Mouse (Mus musculus) heart, postnatal 14 days (tissue): ENCODE data around the gene Top2a. TPM values are rescaled to one million over a fixed set of nuclear protein-coding genes. Genes with fewer than 3 reads are reported as not detected.

ENCODE experiments used
- DNase-seq, 2 experiments: peaks; one replicate each; pipeline ENCODE4 v3.0.0; 2021 to 2022
- intact Hi-C: fragments of 180-260 bp; cut with DNase I; formaldehyde crosslinking; loops from one replicate; pipeline ENCODE4 v1.15.1; 2025
- total RNA-seq, 2 experiments: library from RNA; stranded (reverse); gene quantifications; 2 replicates each; pipeline ENCODE4 v1.2.3; 2021

Top2a gene
- total RNA-seq, 2 experiments from 2014 or later: 16.0 to 34.1 TPM

- DNase-seq: no peak
- intact Hi-C loops: no loop called here
Measured at GRCm38 (mm10) chr11:98953835-98954320, 70.1 kb downstream of the Top2a start.

DNA sequence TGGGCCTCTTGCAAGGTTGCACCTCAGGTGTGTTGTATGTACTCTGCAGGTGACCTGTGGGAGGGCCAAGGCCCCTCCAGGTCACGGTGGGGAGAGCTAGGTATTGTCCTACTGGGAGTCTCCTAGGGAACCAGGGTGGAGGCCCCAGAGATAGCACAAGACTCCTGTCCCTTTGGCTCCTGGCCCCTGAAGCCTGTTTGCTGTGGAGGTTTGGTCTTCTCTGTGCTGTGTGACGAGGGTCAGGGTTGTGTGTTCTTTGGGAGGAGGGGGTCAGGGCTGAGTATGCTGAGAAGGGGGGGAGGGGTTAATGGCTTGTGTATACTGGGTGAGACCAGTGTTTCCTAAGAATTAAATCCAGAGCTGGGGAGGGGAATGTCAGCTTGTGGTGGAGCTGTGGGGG is 70.6 kb downstream of the Top2a start:
- intact Hi-C loops: no loop called here
- peak in 1 of 2 experiments; percentile 8 for DNase-seq

DNA sequence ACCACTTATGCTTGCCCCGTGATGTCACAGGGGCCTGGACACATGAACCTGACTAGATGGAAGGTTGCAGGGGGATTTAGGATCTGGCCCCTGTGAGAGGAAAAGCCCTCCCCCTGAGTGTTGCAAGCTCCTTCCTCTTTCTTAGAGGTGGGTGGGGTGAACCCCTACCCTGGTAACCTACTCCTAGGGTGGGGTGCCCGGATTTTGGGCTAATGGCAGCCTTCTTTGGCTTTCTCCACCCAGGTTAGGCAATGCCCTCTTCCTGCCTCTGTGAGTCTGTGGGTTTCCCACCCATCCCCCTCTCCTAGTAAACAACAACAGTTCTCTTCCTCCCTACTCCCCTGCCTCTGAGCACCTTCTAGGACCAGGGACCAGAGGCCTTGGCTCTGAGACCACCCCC is 71.3 kb downstream of the Top2a start:
- peak; percentile 5 to 13 for DNase-seq
- intact Hi-C loops: no loop called here

GRCm38 (mm10) chr11:98952111-98952510 is 71.9 kb downstream of the Top2a start:
- intact Hi-C loops: no loop called here

DNA sequence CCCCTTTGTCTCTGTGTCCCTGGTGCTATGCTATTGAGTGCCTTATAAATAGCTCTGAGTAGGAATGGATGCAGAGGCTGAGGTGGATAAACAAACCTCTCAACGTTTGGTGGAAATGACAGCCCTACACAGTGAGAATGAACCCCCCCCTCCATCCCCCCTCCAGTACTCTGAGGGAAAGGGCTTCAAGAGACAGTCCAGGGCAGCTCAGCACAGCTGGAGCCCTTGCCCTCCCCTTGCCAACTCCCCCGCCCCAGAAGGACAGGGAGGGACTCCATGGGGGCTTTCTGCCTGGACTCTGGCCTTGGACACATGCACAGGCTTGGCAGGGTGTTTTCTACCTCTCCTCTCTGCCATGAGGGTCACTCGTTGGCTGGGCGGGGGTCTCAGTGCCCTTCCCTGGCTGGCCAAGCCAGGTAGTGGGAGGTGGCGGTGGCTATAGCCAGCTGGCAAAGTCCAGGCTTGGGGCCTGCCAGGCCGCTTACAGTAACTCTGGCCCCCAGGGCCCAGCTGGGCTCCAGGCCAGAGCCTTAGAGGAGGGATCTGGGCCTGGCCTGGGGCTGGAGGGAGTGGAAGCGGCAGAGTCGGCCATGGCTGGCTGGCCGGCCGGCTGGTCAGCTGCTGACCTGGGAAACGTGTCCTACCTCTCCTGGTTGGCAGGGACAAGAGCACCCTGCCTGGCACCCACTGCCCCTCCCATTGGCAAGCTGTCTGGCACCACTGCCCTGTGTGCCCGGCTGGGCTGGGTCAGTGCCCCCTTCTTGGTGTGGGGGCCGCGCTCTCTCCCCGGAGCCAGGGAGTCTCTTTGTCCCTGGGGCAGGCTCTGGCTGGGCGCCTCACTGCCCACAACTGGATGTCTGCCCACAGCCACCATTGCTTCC is 72.7 kb downstream of the Top2a start:
- intact Hi-C loops: no loop called here
- DNase-seq: peak; percentile 96 to 97

More at GRCm38 (mm10) chr11:98952111-98952510, 71.9 kb downstream of the Top2a start:
- DNase-seq: no peak

DNA sequence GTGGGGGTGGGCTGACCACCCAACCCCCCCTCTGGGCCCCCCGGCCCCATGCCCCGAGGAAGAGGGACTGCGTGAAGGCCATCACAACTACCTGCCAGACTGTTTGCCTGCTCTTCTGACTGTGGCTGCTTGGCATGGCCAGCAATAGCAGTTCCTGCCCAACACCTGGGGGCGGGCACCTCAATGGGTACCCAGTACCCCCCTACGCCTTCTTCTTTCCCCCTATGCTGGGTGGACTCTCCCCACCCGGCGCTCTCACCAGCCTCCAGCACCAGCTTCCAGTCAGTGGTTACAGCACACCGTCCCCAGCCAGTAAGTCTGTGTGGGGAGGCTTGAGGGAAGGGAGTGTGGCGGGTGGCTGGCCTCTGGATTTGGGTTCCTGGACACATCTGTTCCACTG is 73.5 kb downstream of the Top2a start:
- no peak for DNase-seq
- intact Hi-C loops: no loop called here

- intact Hi-C loops: no loop called here
- peak; percentile 63 to 78 for DNase-seq
Measured at GRCm38 (mm10) chr11:98949958-98950460, 74.0 kb downstream of the Top2a start.

- intact Hi-C loops: no loop called here
- no peak for DNase-seq
Measured at GRCm38 (mm10) chr11:98949242-98949957, 74.6 kb downstream of the Top2a start.

DNA sequence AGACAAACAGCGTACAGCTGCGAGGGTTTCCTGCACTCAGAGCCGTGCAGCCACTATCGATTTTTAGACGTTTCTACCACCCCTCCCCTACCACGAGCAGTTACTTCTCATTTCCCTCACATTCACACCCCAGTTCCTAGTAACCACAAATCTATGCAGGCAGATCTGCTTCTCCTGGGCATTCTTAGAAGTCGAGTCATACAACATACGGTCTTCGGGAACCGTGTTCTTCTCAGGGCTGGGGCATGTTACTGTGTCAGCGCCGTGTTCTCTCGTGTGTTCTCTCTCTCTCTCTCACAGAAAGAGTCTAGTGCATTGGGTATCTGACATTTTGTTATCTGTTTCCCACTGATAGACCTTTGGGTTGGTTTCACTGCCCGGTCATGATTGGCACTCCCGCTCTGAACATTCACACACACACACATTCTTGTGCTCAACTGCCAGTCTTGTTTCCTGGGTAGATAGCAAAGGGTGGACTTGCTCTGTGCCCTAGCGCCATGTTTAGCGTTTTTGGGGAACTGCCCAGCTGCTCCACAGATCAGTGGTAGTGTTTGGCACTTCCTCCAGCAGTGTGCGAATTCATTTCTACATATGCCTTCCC is 75.9 kb downstream of the Top2a start:
- intact Hi-C loops: no loop called here
- DNase-seq: no peak

DNA sequence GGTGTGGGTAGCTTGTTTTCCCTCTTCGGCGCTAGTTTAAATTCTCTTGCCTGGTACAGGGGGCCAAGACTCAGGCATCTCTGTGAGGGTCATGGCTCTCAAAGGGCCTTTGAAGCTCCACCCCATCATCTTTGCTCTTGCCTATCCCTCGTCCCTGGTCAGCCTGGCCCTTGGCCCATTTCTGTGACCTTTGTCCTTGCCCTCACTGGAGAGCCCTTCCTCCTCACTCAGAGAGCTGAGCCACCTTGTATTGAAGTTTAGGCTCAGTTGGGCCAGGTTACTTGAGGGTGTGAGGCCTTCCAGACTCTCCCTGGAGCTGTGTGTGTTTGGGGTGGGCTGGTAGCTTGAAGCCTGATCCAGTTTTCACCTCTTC is 78.4 kb downstream of the Top2a start:
- intact Hi-C loops: no loop called here
- DNase-seq: peak; percentile 19 to 47

- peak in 1 of 2 experiments; percentile 12 for DNase-seq
- intact Hi-C loops: no loop called here
Measured at GRCm38 (mm10) chr11:98944897-98945604, 78.9 kb downstream of the Top2a start.

DNA sequence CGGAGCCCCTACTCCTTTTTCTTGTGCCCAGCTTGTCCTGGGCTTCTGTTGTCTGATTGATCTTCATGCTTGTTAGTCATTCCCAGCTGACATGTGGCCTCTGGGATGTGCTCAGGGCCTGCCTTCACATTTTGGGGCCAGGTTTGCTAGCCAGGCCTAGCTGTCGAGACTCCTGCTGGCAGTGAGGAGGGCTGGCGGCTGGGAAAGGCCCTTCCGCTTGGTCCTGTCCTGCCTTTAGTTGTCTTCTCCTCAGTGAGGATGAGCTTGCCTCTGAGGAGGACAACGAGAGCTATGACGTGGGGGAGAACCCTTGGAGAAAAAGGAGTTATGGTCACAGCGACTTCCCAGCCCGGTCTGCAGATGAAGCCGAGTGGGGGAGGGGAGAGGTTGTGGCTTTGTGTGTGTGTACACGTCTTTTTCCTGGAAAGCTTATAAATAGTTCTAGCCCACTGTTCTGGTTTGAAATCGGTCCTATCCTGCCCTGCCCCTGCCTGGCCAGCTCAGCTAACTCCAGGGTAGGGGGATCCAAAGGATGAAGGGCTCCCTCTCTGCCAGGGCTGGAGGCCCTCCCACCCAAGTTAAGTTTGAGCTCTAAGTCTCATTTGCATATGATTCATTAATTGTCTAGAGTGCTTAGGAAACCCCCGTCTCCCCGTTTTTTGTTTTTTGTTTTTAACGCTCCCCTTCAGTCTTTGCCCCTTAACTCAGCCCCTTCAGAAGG is 80.1 kb downstream of the Top2a start:
- intact Hi-C loops: no loop called here

More for the DNA sequence above, 80.1 kb downstream of the Top2a start:
- peak in 1 of 2 experiments; percentile 60 for DNase-seq

Other genes starting within 250 kb of the Top2a start
- gene Nr1d1, start 248.9 kb downstream of the Top2a start, total RNA-seq: 10 to 100 TPM; 20.7 to 31.5 TPM
- gene Msl1, start 228.7 kb downstream of the Top2a start, total RNA-seq: 10 to 100 TPM; 71.2 to 71.8 TPM
- gene Casc3, start 219.3 kb downstream of the Top2a start, total RNA-seq: 10 to 100 TPM; 23.6 to 25.0 TPM
- gene Rapgefl1, start 187.4 kb downstream of the Top2a start, total RNA-seq: 1 to 10 TPM in 1 of 2 experiments, under 1 TPM in 1; 0.61 to 1.0 TPM
- gene Wipf2, start 160.6 kb downstream of the Top2a start, total RNA-seq: 10 to 100 TPM in 1 of 2 experiments, 1 to 10 TPM in 1; 8.2 to 10.6 TPM
- 1 to 10 TPM in 1 of 2 experiments, under 1 TPM in 1; 0.72 to 2.2 TPM for gene Cdc6, start 116.4 kb downstream of the Top2a start, total RNA-seq
- 10 to 100 TPM; 17.9 to 21.6 TPM for gene Rara, start 96.4 kb downstream of the Top2a start, total RNA-seq
- gene Gjd3, start 41.2 kb downstream of the Top2a start, total RNA-seq: 1 to 10 TPM; 1.5 to 2.0 TPM
- gene Igfbp4, start 17.1 kb upstream of the Top2a start, total RNA-seq: 100 to 1,000 TPM; 125 to 129 TPM
- gene Tns4, start 65.1 kb upstream of the Top2a start, total RNA-seq: under 1 TPM in 1 of 2 experiments, not detected in 1; 0.15 TPM
- under 1 TPM; 0.45 to 0.80 TPM for gene Ccr7, start 130.9 kb upstream of the Top2a start, total RNA-seq
- gene Smarce1, start 206.8 kb upstream of the Top2a start, total RNA-seq: 10 to 100 TPM; 49.2 to 55.7 TPM
- 10 to 100 TPM; 22.2 to 26.2 TPM for gene Krt222, start 219.9 kb upstream of the Top2a start, total RNA-seq